Mouse (Mus musculus): ENCODE results near the gene Ptdss2. TPM values are rescaled to one million over a fixed set of nuclear protein-coding genes. Genes with fewer than 3 reads are reported as not detected.

The Ptdss2 gene
- total and polyA plus RNA-seq, 3 experiments, result 16.9 to 44.9 TPM; not detected in 1

DNA sequence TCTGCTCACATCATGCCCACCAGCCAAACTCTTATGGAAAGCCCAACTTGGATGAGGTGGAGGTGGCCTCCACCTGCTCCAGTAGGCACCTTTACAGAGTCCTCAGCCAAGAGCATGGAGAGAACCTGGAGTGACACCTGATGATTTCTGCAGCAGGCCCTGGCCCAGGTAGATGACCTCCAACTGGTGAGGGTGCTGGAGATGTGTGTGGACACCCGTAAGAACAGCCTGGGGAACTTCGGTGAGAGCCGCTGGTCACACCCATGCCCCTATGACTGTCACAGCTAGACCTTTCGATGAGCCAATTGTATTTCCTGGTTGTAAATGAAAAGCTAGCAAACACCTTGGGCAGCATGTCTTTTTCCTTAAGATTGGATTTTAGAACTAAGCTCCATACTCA, 75.9 kb downstream of the Ptdss2 start:
- no peak for TF ChIP-seq TBP (IDR thresholded peaks at IDR 0.05; ENCODE audit: low read depth, low read length)
- TF ChIP-seq USF2 (IDR thresholded peaks at IDR 0.05; ENCODE audit: borderline replicate concordance in 1 of 2, insufficient read depth in 1 of 2, low read depth in 1 of 2, low read length in 2 of 2), result no peak
- no peak for TF ChIP-seq POLR2AphosphoS5 (IDR thresholded peaks at IDR 0.05; ENCODE audit: borderline replicate concordance, low read depth, low read length)
- TF ChIP-seq USF1 (IDR thresholded peaks at IDR 0.05; ENCODE audit: low read depth, low read length), result no peak
- no peak for TF ChIP-seq NELFE (IDR thresholded peaks at IDR 0.05; ENCODE audit: low read depth, low read length)
- TF ChIP-seq RCOR1 (IDR thresholded peaks at IDR 0.05; ENCODE audit: low read depth, low read length), result no peak
- no peak for TF ChIP-seq E2F4 (IDR thresholded peaks at IDR 0.05; ENCODE audit: borderline replicate concordance, low read depth, low read length)
- TF ChIP-seq ZMIZ1 (IDR thresholded peaks at IDR 0.05; ENCODE audit: low read depth, low read length), result no peak
- no peak for TF ChIP-seq MEF2A (IDR thresholded peaks at IDR 0.05; ENCODE audit: extremely low read depth, insufficient replicate concordance, low read depth, low read length, poor library complexity, severe bottlenecking)
- TF ChIP-seq ELF1 (IDR thresholded peaks at IDR 0.05; ENCODE audit: low read depth, low read length), result no peak
- no peak for TF ChIP-seq NRF1 (IDR thresholded peaks at IDR 0.05; ENCODE audit: insufficient read depth, low read depth, low read length, poor library complexity, severe bottlenecking)
- TF ChIP-seq MYB (IDR thresholded peaks at IDR 0.05; ENCODE audit: low read depth, low read length), result no peak
- no peak for TF ChIP-seq MAZ (IDR thresholded peaks at IDR 0.05; ENCODE audit: low read depth, low read length)
- TF ChIP-seq BHLHE40 (IDR thresholded peaks at IDR 0.05; ENCODE audit: borderline replicate concordance, low read depth, low read length), result no peak
- no peak for TF ChIP-seq MAFK (IDR thresholded peaks at IDR 0.05; ENCODE audit: borderline replicate concordance, low read depth, low read length)
- no peak for TF ChIP-seq KAT2A (conservative IDR thresholded peaks at IDR 0.05; ENCODE audit: low read depth, low read length)
- no peak for TF ChIP-seq GATA1 (IDR thresholded peaks at IDR 0.05; ENCODE audit: low read depth, low read length)
- TF ChIP-seq CHD2 (IDR thresholded peaks at IDR 0.05; ENCODE audit: low read length), result no peak
- TF ChIP-seq HCFC1 (IDR thresholded peaks at IDR 0.05; ENCODE audit: low read depth, low read length), result no peak
- TF ChIP-seq MAX (IDR thresholded peaks at IDR 0.05; ENCODE audit: low read length), result no peak
- H3K79me2 ChIP-seq (ENCODE audit: control insufficient read depth, insufficient read depth, low read length, poor library complexity), result peaks cover 6% of the 10 kb centered on the region
- peaks cover 6 to 25% of the 10 kb centered on the region in 2 experiments; a peak in 3 of 4 replicates for H3K4me1 ChIP-seq (ENCODE audit: control insufficient read depth in 1 of 2, insufficient read depth in 2 of 2, low read length in 2 of 2)
- DNase-seq (ENCODE audit: low read depth, low spot score), result no peak
- no peak overlapping the region for H3K27ac ChIP-seq (ENCODE audit: control insufficient read depth, low read depth, low read length)
- H3K27me3 ChIP-seq (ENCODE audit: control insufficient read depth in 1 of 2, insufficient read depth in 2 of 2, low read length in 2 of 2), result no peaks in the 10 kb centered on the region
- H3K9me3 ChIP-seq (replicated peaks; ENCODE audit: insufficient read depth, low read length), result no peaks in the 10 kb centered on the region
- H3K4me3 ChIP-seq (ENCODE audit: control insufficient read depth in 1 of 2, insufficient read depth in 1 of 2, low read depth in 2 of 2, low read length in 2 of 2), result no peak overlapping the region
- H3K9ac ChIP-seq (ENCODE audit: control insufficient read depth, low read depth, low read length, poor library complexity, severe bottlenecking), result no peak overlapping the region
- peaks cover 0 to 16% of the 10 kb centered on the region in 2 experiments; a peak in 2 of 4 replicates for H3K36me3 ChIP-seq (ENCODE audit: control insufficient read depth in 1 of 2, insufficient read depth in 2 of 2, low read length in 2 of 2)

DNA sequence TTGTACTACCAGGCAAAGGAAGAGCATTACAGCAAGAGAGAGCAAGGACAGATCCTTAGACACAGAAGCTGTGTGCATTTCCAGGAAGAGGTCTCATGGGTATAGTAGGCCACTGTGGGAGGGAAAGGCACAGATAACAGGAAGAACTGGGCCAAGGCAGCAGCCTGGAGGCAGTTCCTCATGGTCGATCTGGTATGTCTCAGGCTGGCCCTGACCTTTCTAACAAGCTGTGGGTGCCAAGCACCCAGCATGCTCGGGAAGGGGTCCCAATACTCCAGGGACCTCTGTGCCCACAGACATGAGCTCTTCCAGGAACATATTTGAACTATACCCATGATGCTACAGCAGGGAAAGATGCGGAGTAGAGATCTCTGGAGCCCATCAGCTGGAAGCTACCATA, 82.4 kb downstream of the Ptdss2 start:
- Histone ChIP-seq H3K36me3 (ENCODE audit: control insufficient read depth in 1 of 2, insufficient read depth in 2 of 2, low read length in 2 of 2) (no peaks in the 10 kb centered on the region), H3K27ac (ENCODE audit: control insufficient read depth, low read depth, low read length) (no peak overlapping the region), H3K9ac (ENCODE audit: control insufficient read depth, low read depth, low read length, poor library complexity, severe bottlenecking) (no peak overlapping the region)

More for the DNA sequence above, 82.4 kb downstream of the Ptdss2 start:
- Histone ChIP-seq H3K9me3 (replicated peaks; ENCODE audit: insufficient read depth, low read length) (no peaks in the 10 kb centered on the region), H3K79me2 (ENCODE audit: control insufficient read depth, insufficient read depth, low read length, poor library complexity) (no peaks in the 10 kb centered on the region), H3K4me3 (ENCODE audit: control insufficient read depth in 1 of 2, insufficient read depth in 1 of 2, low read depth in 2 of 2, low read length in 2 of 2) (no peak overlapping the region), H3K27me3 (ENCODE audit: control insufficient read depth in 1 of 2, insufficient read depth in 2 of 2, low read length in 2 of 2) (no peaks in the 10 kb centered on the region), H3K4me1 (ENCODE audit: control insufficient read depth in 1 of 2, insufficient read depth in 2 of 2, low read length in 2 of 2) (peaks cover 0 to 6% of the 10 kb centered on the region in 2 experiments; a peak in 2 of 4 replicates)
- DNase-seq (ENCODE audit: low read depth, low spot score), result no peak
- peak; percentile 25; the same call in 1 of the 2 replicates for TF ChIP-seq GATA1 (IDR thresholded peaks at IDR 0.05; ENCODE audit: low read depth, low read length)
- TF ChIP-seq MAX (IDR thresholded peaks at IDR 0.05; ENCODE audit: low read length), result 0 out of 2 replicates have a peak, but pooled peaks have one; percentile 27
- no peak for TF ChIP-seq ZC3H11A (IDR thresholded peaks at IDR 0.05; ENCODE audit: low read depth, low read length)

Data from MEL (cell line).